Mouse (Mus musculus): ENCODE data around the gene Spsb3. TPM values are rescaled to one million over a fixed set of nuclear protein-coding genes. Genes with fewer than 3 reads are reported as not detected.

The Spsb3 gene
- total and polyA plus RNA-seq, 3 experiments: 14.4 to 23.3 (median 21.3) TPM

- H3K27me3 ChIP-seq (replicated peaks): peaks cover under 1% of the 10 kb centered on the region
- in situ Hi-C loops (cut with MboI; ENCODE audit: low pct_ligation_motif_present, low pct_unique_long_range_greater_than_20kb, low sequenced_read_pairs) (no loop called here), dilution Hi-C loops (cut with MboI; ENCODE audit: extremely low pct_ligation_motif_present, extremely low pct_unique_long_range_greater_than_20kb, low sequenced_read_pairs) (no loop called here)
- H3K9ac ChIP-seq (ENCODE audit: insufficient read depth, low read depth): no peak overlapping the region
- H3K4me3 ChIP-seq (replicated peaks in 1 of 3; ENCODE audit: low read depth in 2 of 3, low read length in 2 of 3, poor library complexity in 1 of 3): no peak overlapping the region
- H3K9me3 ChIP-seq (replicated peaks; ENCODE audit: low read length): no peaks in the 10 kb centered on the region
- H3K27ac ChIP-seq (ENCODE audit: insufficient read depth, low read depth): no peak overlapping the region
- no peak overlapping the region for H3K4me2 ChIP-seq (ENCODE audit: insufficient read depth, low read depth, poor library complexity, severe bottlenecking)
- H3K36me3 ChIP-seq (replicated peaks in 1 of 2; ENCODE audit: control insufficient read depth in 1 of 2, insufficient read depth in 1 of 2, low read length in 1 of 2): peaks cover 33 to 53% of the 10 kb centered on the region in 2 experiments
- no peak for DNase-seq (ENCODE audit: extremely low read depth)
- TF ChIP-seq MXI1 (IDR thresholded peaks at IDR 0.05; ENCODE audit: low read depth, low read length) (no peak), MAFK (IDR thresholded peaks at IDR 0.05; ENCODE audit: insufficient replicate concordance, low read length) (no peak), ELF1 (IDR thresholded peaks at IDR 0.05; ENCODE audit: low read depth, low read length) (no peak), JUND (conservative IDR thresholded peaks at IDR 0.05; ENCODE audit: low read depth, low read length) (no peak), SMC3 (IDR thresholded peaks at IDR 0.05; ENCODE audit: low read depth, low read length) (no peak), SIN3A (IDR thresholded peaks at IDR 0.05; ENCODE audit: low read length) (no peak), GABPA (IDR thresholded peaks at IDR 0.05; ENCODE audit: insufficient replicate concordance, low read depth, low read length) (no peak)
- H3K4me1 ChIP-seq (ENCODE audit: control insufficient read depth in 1 of 2, insufficient read depth in 2 of 2): peaks cover 16 to 50% of the 10 kb centered on the region in 2 experiments
- H3K79me2 ChIP-seq (replicated peaks; ENCODE audit: control insufficient read depth, extremely low read depth, insufficient read depth, poor library complexity, severe bottlenecking): no peaks in the 10 kb centered on the region; the same call in 1 of the 2 replicates
Observed at GRCm38 (mm10) chr17:24856589-24856988, 29.9 kb upstream of the Spsb3 start.

GRCm38 (mm10) chr17:24857831-24858470, 28.5 kb upstream of the Spsb3 start:
- dilution Hi-C loops (cut with MboI; ENCODE audit: extremely low pct_ligation_motif_present, extremely low pct_unique_long_range_greater_than_20kb, low sequenced_read_pairs) (no loop called here), in situ Hi-C loops (cut with MboI; ENCODE audit: low pct_ligation_motif_present, low pct_unique_long_range_greater_than_20kb, low sequenced_read_pairs) (no loop called here)
- H3K4me2 ChIP-seq (ENCODE audit: insufficient read depth, low read depth, poor library complexity, severe bottlenecking): no peak overlapping the region
- H3K36me3 ChIP-seq (replicated peaks in 1 of 2; ENCODE audit: control insufficient read depth in 1 of 2, insufficient read depth in 1 of 2, low read length in 1 of 2): peaks cover 38 to 60% of the 10 kb centered on the region in 2 experiments
- no peak for TF ChIP-seq ZNF384 (IDR thresholded peaks at IDR 0.05; ENCODE audit: low read depth, low read length)
- TF ChIP-seq SMC3 (IDR thresholded peaks at IDR 0.05; ENCODE audit: low read depth, low read length): no peak
- TF ChIP-seq USF1 (IDR thresholded peaks at IDR 0.05; ENCODE audit: low read depth, low read length): no peak
- TF ChIP-seq TBP (conservative IDR thresholded peaks at IDR 0.05; ENCODE audit: low read depth, low read length): no peak
- no peak for TF ChIP-seq MEF2A (IDR thresholded peaks at IDR 0.05; ENCODE audit: borderline replicate concordance, low read depth, low read length)
- TF ChIP-seq SIN3A (IDR thresholded peaks at IDR 0.05; ENCODE audit: low read length): no peak
- no peak for TF ChIP-seq ZMIZ1 (IDR thresholded peaks at IDR 0.05; ENCODE audit: low read depth, low read length)
- no peak for TF ChIP-seq POLR2AphosphoS2 (IDR thresholded peaks at IDR 0.05; ENCODE audit: low read depth, low read length)
- TF ChIP-seq MYC (IDR thresholded peaks at IDR 0.05; ENCODE audit: low read depth, low read length): no peak
- no peak for TF ChIP-seq RAD21 (IDR thresholded peaks at IDR 0.05; ENCODE audit: low read depth, low read length)
- TF ChIP-seq USF2 (conservative IDR thresholded peaks at IDR 0.05; ENCODE audit: low read depth, low read length): no peak
- TF ChIP-seq HCFC1 (IDR thresholded peaks at IDR 0.05; ENCODE audit: low read depth, low read length): no peak
- H3K9me3 ChIP-seq (replicated peaks; ENCODE audit: low read length): no peaks in the 10 kb centered on the region
- no peak for DNase-seq (ENCODE audit: extremely low read depth)
- no peak overlapping the region for H3K27ac ChIP-seq (ENCODE audit: insufficient read depth, low read depth)
- H3K27me3 ChIP-seq (replicated peaks): no peaks in the 10 kb centered on the region
- H3K9ac ChIP-seq (ENCODE audit: insufficient read depth, low read depth): no peak overlapping the region
- no peak overlapping the region for H3K4me3 ChIP-seq (replicated peaks in 1 of 3; ENCODE audit: low read depth in 2 of 3, low read length in 2 of 3, poor library complexity in 1 of 3)
- peaks cover 16 to 47% of the 10 kb centered on the region in 2 experiments for H3K4me1 ChIP-seq (ENCODE audit: control insufficient read depth in 1 of 2, insufficient read depth in 2 of 2)
- no peaks in the 10 kb centered on the region; the same call in 1 of the 2 replicates for H3K79me2 ChIP-seq (replicated peaks; ENCODE audit: control insufficient read depth, extremely low read depth, insufficient read depth, poor library complexity, severe bottlenecking)

Measured in CH12.LX (cell line).